Mouse (Mus musculus): ENCODE data around the gene Gpc3. TPM values are rescaled to one million over a fixed set of nuclear protein-coding genes. Genes with fewer than 3 reads are reported as not detected.
A peak's percentile ranks its signal among the peaks of the same experiment; 100 is the strongest.
"Not testable (repeated sequence)": the region's sequence is repeated elsewhere in the genome, so short reads cannot be mapped to it uniquely, and the experiment has no call there.

The Gpc3 gene
- polyA plus RNA-seq, 1 experiment = 172 TPM

GRCm38 (mm10) chrX:52281103-52281900 is 332.4 kb downstream of the Gpc3 start:
- TF ChIP-seq POLR2A (IDR thresholded peaks at IDR 0.05; ENCODE audit: borderline replicate concordance, extremely low read depth, low read depth, low read length) (no peak), CTCF (IDR thresholded peaks at IDR 0.05; ENCODE audit: insufficient read depth, low read length) (no peak)
- Histone ChIP-seq H3K4me3 (replicated peaks; ENCODE audit: extremely low read depth, low read depth, low read length) (no peak overlapping the region), H3K4me1 (ENCODE audit: control insufficient read depth, insufficient read depth, low read length) (no peaks in the 10 kb centered on the region)
- WGBS = 75% methylated on average over 6 of the region's 6 CpGs
- DNase-seq = no peak

GRCm38 (mm10) chrX:52278687-52279359 is 334.9 kb downstream of the Gpc3 start:
- Histone ChIP-seq H3K4me1 (ENCODE audit: control insufficient read depth, insufficient read depth, low read length) (no peaks in the 10 kb centered on the region), H3K4me3 (replicated peaks; ENCODE audit: extremely low read depth, low read depth, low read length) (no peak overlapping the region)
- DNase-seq = no peak
- WGBS = 57% methylated on average over 3 of the region's 3 CpGs
- no peak for TF ChIP-seq CTCF (IDR thresholded peaks at IDR 0.05; ENCODE audit: insufficient read depth, low read length)
- TF ChIP-seq POLR2A (IDR thresholded peaks at IDR 0.05; ENCODE audit: borderline replicate concordance, extremely low read depth, low read depth, low read length) = no peak

- TF ChIP-seq POLR2A (IDR thresholded peaks at IDR 0.05; ENCODE audit: borderline replicate concordance, extremely low read depth, low read depth, low read length) (no peak), CTCF (IDR thresholded peaks at IDR 0.05; ENCODE audit: insufficient read depth, low read length) (no peak)
- Histone ChIP-seq H3K4me3 (replicated peaks; ENCODE audit: extremely low read depth, low read depth, low read length) (no peak overlapping the region), H3K4me1 (ENCODE audit: control insufficient read depth, insufficient read depth, low read length) (no peaks in the 10 kb centered on the region)
- DNase-seq = no peak
- 63% methylated on average over 1 of the region's 1 CpGs for WGBS
These were observed 336.2 kb downstream of the Gpc3 start for GRCm38 (mm10) chrX:52277599-52277998.

- TF ChIP-seq CTCF (IDR thresholded peaks at IDR 0.05; ENCODE audit: insufficient read depth, low read length) (no peak), POLR2A (IDR thresholded peaks at IDR 0.05; ENCODE audit: borderline replicate concordance, extremely low read depth, low read depth, low read length) (no peak)
These were observed 340.7 kb downstream of the Gpc3 start for GRCm38 (mm10) chrX:52273016-52273415.

GRCm38 (mm10) chrX:52261991-52262390 is 351.8 kb downstream of the Gpc3 start:
- TF ChIP-seq POLR2A (IDR thresholded peaks at IDR 0.05; ENCODE audit: borderline replicate concordance, extremely low read depth, low read depth, low read length) = no peak
- no peak for TF ChIP-seq CTCF (IDR thresholded peaks at IDR 0.05; ENCODE audit: insufficient read depth, low read length)
- Histone ChIP-seq H3K4me3 (replicated peaks; ENCODE audit: extremely low read depth, low read depth, low read length) (no peak overlapping the region), H3K4me1 (ENCODE audit: control insufficient read depth, insufficient read depth, low read length) (no peaks in the 10 kb centered on the region; the same call in 1 of the 2 replicates)
- WGBS = 72% methylated on average over 11 of the region's 11 CpGs
- no peak for DNase-seq

More at GRCm38 (mm10) chrX:52273016-52273415, 340.7 kb downstream of the Gpc3 start:
- Histone ChIP-seq H3K4me3 (replicated peaks; ENCODE audit: extremely low read depth, low read depth, low read length) (no peak overlapping the region), H3K4me1 (ENCODE audit: control insufficient read depth, insufficient read depth, low read length) (no peaks in the 10 kb centered on the region)
- WGBS = 66% methylated on average over 7 of the region's 7 CpGs
- no peak for DNase-seq

GRCm38 (mm10) chrX:52261546-52261945 is 352.2 kb downstream of the Gpc3 start:
- Histone ChIP-seq H3K4me3 (replicated peaks; ENCODE audit: extremely low read depth, low read depth, low read length) (no peak overlapping the region), H3K4me1 (ENCODE audit: control insufficient read depth, insufficient read depth, low read length) (no peaks in the 10 kb centered on the region; the same call in 1 of the 2 replicates)
- peak; percentile 5 for DNase-seq
- 52% methylated on average over 7 of the region's 7 CpGs for WGBS
- TF ChIP-seq CTCF (IDR thresholded peaks at IDR 0.05; ENCODE audit: insufficient read depth, low read length) (no peak), POLR2A (IDR thresholded peaks at IDR 0.05; ENCODE audit: borderline replicate concordance, extremely low read depth, low read depth, low read length) (no peak)

GRCm38 (mm10) chrX:52259771-52260170 is 354.0 kb downstream of the Gpc3 start:
- 33% methylated on average over 1 of the region's 1 CpGs for WGBS
- not testable (repeated sequence) for H3K4me1 ChIP-seq (ENCODE audit: control insufficient read depth, insufficient read depth, low read length); DNase-seq; H3K4me3 ChIP-seq (replicated peaks; ENCODE audit: extremely low read depth, low read depth, low read length)

- WGBS = 57% methylated on average over 1 of the region's 1 CpGs
- H3K4me1 ChIP-seq (ENCODE audit: control insufficient read depth, insufficient read depth, low read length) = no peaks in the 10 kb centered on the region
- no peak for DNase-seq
- TF ChIP-seq POLR2A (IDR thresholded peaks at IDR 0.05; ENCODE audit: borderline replicate concordance, extremely low read depth, low read depth, low read length) = no peak
- no peak for TF ChIP-seq CTCF (IDR thresholded peaks at IDR 0.05; ENCODE audit: insufficient read depth, low read length)
- H3K4me3 ChIP-seq (replicated peaks; ENCODE audit: extremely low read depth, low read depth, low read length) = no peak overlapping the region
These were observed 359.2 kb downstream of the Gpc3 start for GRCm38 (mm10) chrX:52254526-52254925.

GRCm38 (mm10) chrX:52245694-52246297 is 368.0 kb downstream of the Gpc3 start:
- no peak for TF ChIP-seq POLR2A (IDR thresholded peaks at IDR 0.05; ENCODE audit: borderline replicate concordance, extremely low read depth, low read depth, low read length)
- no peak for TF ChIP-seq CTCF (IDR thresholded peaks at IDR 0.05; ENCODE audit: insufficient read depth, low read length)
- Histone ChIP-seq H3K4me1 (ENCODE audit: control insufficient read depth, insufficient read depth, low read length) (no peaks in the 10 kb centered on the region), H3K4me3 (replicated peaks; ENCODE audit: extremely low read depth, low read depth, low read length) (no peak overlapping the region)
- no peak for DNase-seq
- WGBS = 59% methylated on average over 4 of the region's 4 CpGs
